Mouse (Mus musculus) hindbrain, postnatal 0 days (tissue): ENCODE measurements around the gene Gm48551. TPM values are rescaled to one million over a fixed set of nuclear protein-coding genes. Genes with fewer than 3 reads are reported as not detected.

Experiments
- ATAC-seq: fragments of 200-750 bp; cut with Nextera tagmentation; 2 replicates; pipeline ENCODE4 v1.8.0; 2017; ENCODE audit warnings: mild to moderate bottlenecking, moderate TSS enrichment, moderate library complexity
- DNase-seq: peaks from one replicate; pipeline ENCODE4 v3.0.0-alpha.2; 2015; ENCODE audit warnings: low spot score
- H3K27ac ChIP-seq: fragments of 300-500 bp; sonication (generic); 2 replicates; pipeline ENCODE4 v1.5.1; 2014; ENCODE audit warnings: mild to moderate bottlenecking
- H3K27me3 ChIP-seq: fragments of 300-500 bp; sonication (generic); 2 replicates; pipeline ENCODE4 v1.6.1; 2014; ENCODE audit warnings: low read length, mixed read lengths; ENCODE audit not compliant: insufficient read depth
- H3K36me3 ChIP-seq: fragments of 300-500 bp; sonication (generic); 2 replicates; pipeline ENCODE4 v1.6.1; 2014; ENCODE audit warnings: low read length, mixed read lengths; ENCODE audit not compliant: insufficient read depth
- H3K4me1 ChIP-seq: fragments of 300-500 bp; sonication (generic); 2 replicates; pipeline ENCODE4 v1.6.1; 2014; ENCODE audit warnings: antibody characterized with exemption, low read length, mixed read lengths; ENCODE audit not compliant: insufficient read depth
- H3K4me2 ChIP-seq: fragments of 300-500 bp; sonication (generic); 2 replicates; pipeline ENCODE4 v1.6.1; 2014; ENCODE audit warnings: low read depth, mild to moderate bottlenecking, low read length, moderate library complexity, mixed read lengths
- H3K4me3 ChIP-seq: fragments of 300-500 bp; sonication (generic); 2 replicates; pipeline ENCODE4 v1.5.1; 2014; ENCODE audit warnings: low read length
- H3K9ac ChIP-seq: fragments of 300-500 bp; sonication (generic); replicated peaks from 2 replicates; pipeline ENCODE4 v1.6.1; 2014; ENCODE audit warnings: mild to moderate bottlenecking, low read length, moderate library complexity, mixed read lengths
- H3K9me3 ChIP-seq: fragments of 300-500 bp; sonication (generic); 2 replicates; pipeline ENCODE4 v1.6.1; 2016; ENCODE audit warnings: low read length, mixed read lengths
- CTCF ChIP-seq: IDR thresholded peaks from 2 replicates; pipeline ENCODE4 v1.5.1; 2016; ENCODE audit warnings: antibody characterized with exemption, control low read depth, low read depth
- WGBS: fragments of 180-500 bp; shearing (Covaris S2); extraction: QIAGEN DNeasy Blood & Tissue Kit; methylation state at CpG from one replicate; pipeline ENCODE4 v1.1.7; 2014; 5-methylcytosine and 5-hydroxymethylcytosine counted together
- polyA plus RNA-seq: library from polyadenylated mRNA; unstranded; fragments of >200 nt; fragmentation: Nextera tagmentation; extraction: Ambion mirVana; gene quantifications from 2 replicates; pipeline ENCODE4 v1.2.1, GENCODE M21; 2015
- total RNA-seq: library from RNA; depleted of rRNA; stranded (reverse); fragments of >200 nt; gene quantifications from 2 replicates; pipeline ENCODE4 v1.2.3, GENCODE M21; 2014

The Gm48551 gene
- total and polyA plus RNA-seq, 2 experiments from 2014 or later, result 3.3 to 5.3 TPM

GRCm38 (mm10) chr10:81420191-81420767 is 36.0 kb downstream of the Gm48551 start:
- Histone ChIP-seq H3K4me3 (no peak overlapping the region), H3K36me3 (no peaks in the 10 kb centered on the region), H3K4me1 (peaks cover 30% of the 10 kb centered on the region), H3K9ac (no peak overlapping the region), H3K4me2 (no peak overlapping the region), H3K27ac (no peak overlapping the region), H3K9me3 (no peaks in the 10 kb centered on the region), H3K27me3 (no peaks in the 10 kb centered on the region)
- DNase-seq (no peak), ATAC-seq (no peak)
- no peak for TF ChIP-seq CTCF
- 77% methylated on average over 40 of the region's 40 CpGs for WGBS

- no peak overlapping the region for H3K9ac ChIP-seq
- peaks cover 30% of the 10 kb centered on the region for H3K4me1 ChIP-seq
- ATAC-seq (no peak), DNase-seq (peak; percentile 0)
- no peak overlapping the region for H3K27ac ChIP-seq
- no peaks in the 10 kb centered on the region for H3K27me3 ChIP-seq
- 67% methylated on average over 4 of the region's 4 CpGs for WGBS
- no peaks in the 10 kb centered on the region for H3K36me3 ChIP-seq
- TF ChIP-seq CTCF, result no peak
- H3K9me3 ChIP-seq, result no peaks in the 10 kb centered on the region
- no peak overlapping the region for H3K4me3 ChIP-seq
- H3K4me2 ChIP-seq, result no peak overlapping the region
Measured at GRCm38 (mm10) chr10:81421041-81421796, 37.0 kb downstream of the Gm48551 start.

DNA sequence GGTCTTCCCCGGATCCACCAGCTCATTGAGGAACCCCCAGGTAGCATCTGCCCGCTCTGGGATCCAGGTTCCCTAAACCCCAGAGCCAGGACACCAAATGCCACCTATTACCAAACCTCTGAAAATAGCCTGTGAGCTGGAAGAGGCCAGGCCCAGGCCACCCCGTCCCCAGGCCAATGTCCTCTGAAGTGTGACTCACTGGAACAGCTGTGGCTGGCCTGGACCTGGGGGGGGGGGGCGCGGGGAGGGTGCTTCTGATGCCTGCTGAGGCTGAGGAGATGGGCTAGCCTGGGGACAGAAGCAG is 37.5 kb downstream of the Gm48551 start:
- WGBS, result 66% methylated on average over 5 of the region's 5 CpGs
- no peaks in the 10 kb centered on the region for H3K36me3 ChIP-seq
- DNase-seq (no peak), ATAC-seq (no peak)
- no peak overlapping the region for H3K9ac ChIP-seq
- H3K27ac ChIP-seq, result no peak overlapping the region
- H3K4me2 ChIP-seq, result no peak overlapping the region
- peaks cover 28% of the 10 kb centered on the region for H3K4me1 ChIP-seq
- no peak for TF ChIP-seq CTCF
- H3K4me3 ChIP-seq, result no peak overlapping the region
- no peaks in the 10 kb centered on the region for H3K9me3 ChIP-seq
- no peaks in the 10 kb centered on the region for H3K27me3 ChIP-seq

DNA sequence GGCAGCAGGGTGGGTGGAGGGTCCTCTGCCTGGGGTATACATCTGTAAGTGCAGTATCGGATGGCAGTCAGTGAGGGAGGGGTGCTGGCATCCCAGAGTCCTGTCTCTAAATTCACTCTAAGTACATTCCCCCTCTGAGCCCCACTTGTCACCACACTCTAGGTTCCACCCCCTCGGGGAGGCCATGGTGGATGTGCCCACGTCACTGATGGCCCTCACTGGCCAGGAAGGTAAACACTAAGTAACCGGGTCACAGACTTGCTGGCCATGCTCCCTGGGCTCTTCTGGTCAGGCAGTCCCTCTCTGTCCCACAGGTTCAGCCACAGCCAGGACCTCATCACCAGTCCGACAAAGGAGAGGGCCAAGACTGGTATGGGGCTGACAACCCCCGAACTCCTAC is 37.9 kb downstream of the Gm48551 start:
- TF ChIP-seq CTCF, result no peak
- no peak overlapping the region for H3K9ac ChIP-seq
- peak; percentile 1 for DNase-seq
- H3K4me1 ChIP-seq, result peaks cover 23% of the 10 kb centered on the region
- H3K4me2 ChIP-seq, result no peak overlapping the region
- H3K4me3 ChIP-seq, result no peak overlapping the region
- no peak overlapping the region for H3K27ac ChIP-seq
- WGBS, result 70% methylated on average over 6 of the region's 6 CpGs
- no peaks in the 10 kb centered on the region for H3K36me3 ChIP-seq
- no peaks in the 10 kb centered on the region for H3K27me3 ChIP-seq
- no peaks in the 10 kb centered on the region for H3K9me3 ChIP-seq
- ATAC-seq, result no peak

GRCm38 (mm10) chr10:81422661-81423217 is 38.5 kb downstream of the Gm48551 start:
- Histone ChIP-seq H3K9ac (no peak overlapping the region), H3K27ac (no peak overlapping the region), H3K4me2 (no peak overlapping the region), H3K4me3 (no peak overlapping the region), H3K4me1 (peaks cover 18% of the 10 kb centered on the region), H3K27me3 (no peaks in the 10 kb centered on the region), H3K36me3 (no peaks in the 10 kb centered on the region), H3K9me3 (no peaks in the 10 kb centered on the region)
- no peak for DNase-seq
- no peak for TF ChIP-seq CTCF
- no peak for ATAC-seq
- 80% methylated on average over 3 of the region's 3 CpGs for WGBS

- Histone ChIP-seq H3K27ac (peak overlapping the region; percentile 54; the same call in 1 of the 2 replicates), H3K4me1 (peaks cover 10% of the 10 kb centered on the region), H3K9ac (no peak overlapping the region; the same call in 1 of the 2 replicates), H3K4me3 (no peak overlapping the region), H3K4me2 (peak overlapping the region; percentile 26; the same call in 1 of the 2 replicates), H3K9me3 (no peaks in the 10 kb centered on the region), H3K36me3 (no peaks in the 10 kb centered on the region), H3K27me3 (no peaks in the 10 kb centered on the region)
- WGBS, result 84% methylated on average over 4 of the region's 4 CpGs
- peak; percentile 1 for DNase-seq
- no peak for TF ChIP-seq CTCF
- no peak for ATAC-seq
Measured at GRCm38 (mm10) chr10:81423476-81424245, 39.4 kb downstream of the Gm48551 start.
